In the genomic region with DNA sequence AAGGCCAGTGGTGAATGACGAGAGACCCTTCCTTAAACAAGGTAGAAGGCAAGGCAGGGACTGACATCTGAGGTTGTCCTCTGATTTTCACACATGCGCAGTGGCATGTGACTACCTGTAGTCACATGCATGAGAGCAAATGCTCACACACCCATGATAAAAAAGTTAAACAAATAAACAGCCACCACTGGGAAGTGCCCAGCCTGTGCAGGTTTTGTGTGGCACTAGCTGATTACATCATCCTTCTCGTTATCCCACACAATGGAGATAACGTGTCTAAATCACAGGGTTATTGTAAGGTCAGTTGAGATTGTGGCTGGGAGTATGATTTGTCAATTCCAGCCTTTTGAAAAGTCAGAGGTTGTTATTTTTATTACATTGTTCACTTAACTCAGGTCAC, we compare ENCODE assay signal across 19 mouse cellular contexts. TPM values are rescaled to one million over a fixed set of nuclear protein-coding genes. Genes with fewer than 3 reads are reported as not detected.
DNase-seq lines count a peak whose midpoint lies in the region; ATAC-seq and TF ChIP-seq lines count a peak whose summit lies in the region.
"Had no signal": no experiment of that assay in that cellular context is flagged by ENCODE, and none has a peak within 500 bp of the region (broad histone marks: within the 10 kb centered on the region; RNA-seq: fewer than 3 reads in every experiment).

No protein-coding gene starts in this region.

- DNase-seq in lung, adult 18-20 months: peak; percentile 20 to 68
- no peak for DNase-seq in lung, adult 2 months
- DNase-seq in lung, postnatal 10 days: peak; percentile 41
- DNase-seq in thymus, postnatal 4 days: no peak
- DNase-seq in cerebellum, adult 2 months: no peak
- DNase-seq: adrenal gland, postnatal 36 days; cerebellum, adult 9-10 months; gastrocnemius, adult 2 months; heart, adult 2 months; kidney, adult 18-20 months; kidney, postnatal 36 days; spleen, adult 18-20 months had no signal

- no peak overlapping the region for H3K9ac ChIP-seq in intestine, embryonic 16.5 days (ENCODE audit: low read depth, low read length)
- H3K9ac ChIP-seq in stomach, embryonic 15.5 days: no peak overlapping the region
- H3K9ac ChIP-seq: forebrain, embryonic 12.5 days; hindbrain, embryonic 12.5 days; limb, embryonic 12.5 days; liver, embryonic 15.5 days had no signal

- WGBS in lung, adult 2 months: 32% methylated on average over 4 of the region's 4 CpGs
- WGBS in intestine, embryonic 16.5 days: 49% methylated on average over 4 of the region's 4 CpGs
- WGBS in stomach, embryonic 15.5 days: 55% methylated on average over 4 of the region's 4 CpGs
- WGBS in cerebellum, adult 2 months: 86% methylated on average over 4 of the region's 4 CpGs

- H3K4me2 ChIP-seq in intestine, embryonic 16.5 days (ENCODE audit: low read depth, low read length): no peak overlapping the region
- H3K4me2 ChIP-seq in stomach, embryonic 15.5 days: no peak overlapping the region
- H3K4me2 ChIP-seq: forebrain, embryonic 12.5 days; hindbrain, embryonic 12.5 days; limb, embryonic 12.5 days; liver, embryonic 15.5 days had no signal

- TF ChIP-seq POLR2A in lung, adult 2 months (IDR thresholded peaks at IDR 0.05; ENCODE audit: borderline replicate concordance, extremely low read depth, low read depth, low read length): no peak
- no peak for TF ChIP-seq POLR2A in cerebellum, adult 2 months (IDR thresholded peaks at IDR 0.05; ENCODE audit: borderline replicate concordance, insufficient read depth, low read length)

- H3K9me3 ChIP-seq in intestine, embryonic 16.5 days (ENCODE audit: control insufficient read depth, low read length): no peaks in the 10 kb centered on the region
- no peaks in the 10 kb centered on the region for H3K9me3 ChIP-seq in stomach, embryonic 15.5 days
- H3K9me3 ChIP-seq: forebrain, embryonic 12.5 days; hindbrain, embryonic 12.5 days; limb, embryonic 12.5 days; liver, embryonic 15.5 days had no signal

- no peaks in the 10 kb centered on the region for H3K27me3 ChIP-seq in intestine, embryonic 16.5 days (replicated peaks; ENCODE audit: control insufficient read depth, insufficient read depth, low read length)
- no peaks in the 10 kb centered on the region for H3K27me3 ChIP-seq in stomach, embryonic 15.5 days (replicated peaks)
- H3K27me3 ChIP-seq in cerebellum, adult 2 months (ENCODE audit: control insufficient read depth, insufficient read depth, low read length): peaks cover 1% of the 10 kb centered on the region; the same call in 1 of the 2 replicates
- H3K27me3 ChIP-seq: forebrain, embryonic 12.5 days; hindbrain, embryonic 12.5 days; limb, embryonic 12.5 days; liver, embryonic 15.5 days had no signal

- peak overlapping the region; percentile 57 for H3K27ac ChIP-seq in intestine, embryonic 16.5 days (ENCODE audit: low read length)
- H3K27ac ChIP-seq in stomach, embryonic 15.5 days: peak overlapping the region; percentile 79; the same call in 1 of the 2 replicates
- no peak overlapping the region for H3K27ac ChIP-seq in cerebellum, adult 2 months (ENCODE audit: insufficient read depth, low read length)
- H3K27ac ChIP-seq: forebrain, embryonic 12.5 days; gastrocnemius, adult 2 months; heart, adult 2 months; hindbrain, embryonic 12.5 days; limb, embryonic 12.5 days; liver, embryonic 15.5 days had no signal

- no peaks in the 10 kb centered on the region for H3K36me3 ChIP-seq in intestine, embryonic 16.5 days (ENCODE audit: control insufficient read depth, insufficient read depth, low read length)
- H3K36me3 ChIP-seq in stomach, embryonic 15.5 days: no peaks in the 10 kb centered on the region
- H3K36me3 ChIP-seq: forebrain, embryonic 12.5 days; hindbrain, embryonic 12.5 days; limb, embryonic 12.5 days; liver, embryonic 15.5 days had no signal

- H3K4me1 ChIP-seq in lung, adult 2 months (ENCODE audit: control insufficient read depth, insufficient read depth, low read length): peaks cover 11% of the 10 kb centered on the region
- H3K4me1 ChIP-seq in intestine, embryonic 16.5 days (ENCODE audit: control insufficient read depth, insufficient read depth, low read length): peaks cover 17% of the 10 kb centered on the region
- 0 out of 2 replicates have a peak, but pooled peaks cover 13% of the 10 kb centered on the region for H3K4me1 ChIP-seq in stomach, embryonic 15.5 days
- H3K4me1 ChIP-seq in cerebellum, adult 2 months (ENCODE audit: control insufficient read depth, insufficient read depth, low read length): no peaks in the 10 kb centered on the region
- H3K4me1 ChIP-seq: forebrain, embryonic 12.5 days; hindbrain, embryonic 12.5 days; limb, embryonic 12.5 days; liver, embryonic 15.5 days had no signal

- TF ChIP-seq CTCF in lung, adult 2 months (IDR thresholded peaks at IDR 0.05; ENCODE audit: insufficient read depth, low read length): no peak
- no peak for TF ChIP-seq CTCF in cerebellum, adult 2 months (IDR thresholded peaks at IDR 0.05; ENCODE audit: borderline replicate concordance, insufficient read depth, low read depth, low read length)

- peak; percentile 96 for ATAC-seq in intestine, embryonic 16.5 days
- ATAC-seq in stomach, embryonic 15.5 days (ENCODE audit: insufficient read depth, low FRiP score, low read depth): peak; percentile 78
- ATAC-seq: midbrain, embryonic 16.5 days had no signal

- H3K4me3 ChIP-seq in lung, adult 2 months (replicated peaks; ENCODE audit: extremely low read depth, low read depth, low read length): no peak overlapping the region
- H3K4me3 ChIP-seq in intestine, embryonic 16.5 days (ENCODE audit: low read length): no peak overlapping the region
- H3K4me3 ChIP-seq in stomach, embryonic 15.5 days (replicated peaks): no peak overlapping the region
- no peak overlapping the region for H3K4me3 ChIP-seq in cerebellum, adult 2 months (replicated peaks; ENCODE audit: insufficient read depth, low read depth, low read length)
- H3K4me3 ChIP-seq: forebrain, embryonic 12.5 days; gastrocnemius, adult 2 months; heart, adult 2 months; hindbrain, embryonic 12.5 days; limb, embryonic 12.5 days; liver, embryonic 15.5 days had no signal

RNA-seq across cellular contexts. Expression of gene Aplnr, which starts 29.1 kb away (rescaled TPM):
- polyA plus RNA-seq in lung, adult 2 months (2012; rRNA removed): 62.0 and 66.0 TPM in 2 replicates
- 61.8 and 62.0 TPM in 2 replicates for polyA plus RNA-seq in intestine, embryonic 16.5 days (2015; fragmentation: Nextera tagmentation; extraction: Ambion mirVana)
- 65.3 and 72.1 TPM in 2 replicates for polyA plus RNA-seq in stomach, embryonic 15.5 days (2015; fragmentation: Nextera tagmentation; extraction: Ambion mirVana)
- polyA plus RNA-seq in cerebellum, adult 2 months (2012; rRNA removed): 1.2 and 1.3 TPM in 2 replicates

RNA-seq across cellular contexts. Expression of gene Tnks1bp1, which starts 59.1 kb away (rescaled TPM):
- 208 and 218 TPM in 2 replicates for polyA plus RNA-seq in lung, adult 2 months (2012; rRNA removed)
- polyA plus RNA-seq in intestine, embryonic 16.5 days (2015; fragmentation: Nextera tagmentation; extraction: Ambion mirVana): 34.4 and 36.8 TPM in 2 replicates
- polyA plus RNA-seq in stomach, embryonic 15.5 days (2015; fragmentation: Nextera tagmentation; extraction: Ambion mirVana): 38.6 and 48.4 TPM in 2 replicates
- 38.4 and 39.6 TPM in 2 replicates for polyA plus RNA-seq in cerebellum, adult 2 months (2012; rRNA removed)

Comparison
In these comparisons a context has a peak if more than half of its experiments do, and no peak if none do; other contexts are left out.
1. DNase-seq: peak in lung, adult 18-20 months (2 of 2) and lung, postnatal 10 days (single experiment); none in lung, adult 2 months (single experiment), thymus, postnatal 4 days (single experiment) and cerebellum, adult 2 months (0 of 2).
2. RNA of gene Aplnr, which starts 29.1 kb away (polyA plus RNA-seq): 65.3 to 72.1 TPM in stomach, embryonic 15.5 days, 62.0 to 66.0 TPM in lung, adult 2 months and 61.8 to 62.0 TPM in intestine, embryonic 16.5 days; 1.2 to 1.3 TPM in cerebellum, adult 2 months; every median in the first group is over 10 times any median in the second.